Mouse (Mus musculus) embryonic stem cell, embryonic (primary cell): ENCODE results near the gene Gm26920.

Source experiments
- CTCF ChIA-PET, 4 experiments: fragments of 300-600 bp in 2 of 4; fragments of 350-600 bp in 2 of 4; sonication (Branson Sonifier 250); formaldehyde crosslinking; loops; one replicate each; lab custom pipeline; 2022; ENCODE audit warnings: inconsistent platforms in 2 of 4; lab: Charles Lee
- POLR2A ChIA-PET, 4 experiments: fragments of 300-600 bp in 2 of 4; fragments of 350-600 bp in 2 of 4; sonication (Branson Sonifier 250); formaldehyde crosslinking; loops; one replicate each; lab custom pipeline; 2022; ENCODE audit warnings: antibody characterized with exemption in 4 of 4, inconsistent platforms in 1 of 4; lab: Charles Lee

The Gm26920 gene

DNA sequence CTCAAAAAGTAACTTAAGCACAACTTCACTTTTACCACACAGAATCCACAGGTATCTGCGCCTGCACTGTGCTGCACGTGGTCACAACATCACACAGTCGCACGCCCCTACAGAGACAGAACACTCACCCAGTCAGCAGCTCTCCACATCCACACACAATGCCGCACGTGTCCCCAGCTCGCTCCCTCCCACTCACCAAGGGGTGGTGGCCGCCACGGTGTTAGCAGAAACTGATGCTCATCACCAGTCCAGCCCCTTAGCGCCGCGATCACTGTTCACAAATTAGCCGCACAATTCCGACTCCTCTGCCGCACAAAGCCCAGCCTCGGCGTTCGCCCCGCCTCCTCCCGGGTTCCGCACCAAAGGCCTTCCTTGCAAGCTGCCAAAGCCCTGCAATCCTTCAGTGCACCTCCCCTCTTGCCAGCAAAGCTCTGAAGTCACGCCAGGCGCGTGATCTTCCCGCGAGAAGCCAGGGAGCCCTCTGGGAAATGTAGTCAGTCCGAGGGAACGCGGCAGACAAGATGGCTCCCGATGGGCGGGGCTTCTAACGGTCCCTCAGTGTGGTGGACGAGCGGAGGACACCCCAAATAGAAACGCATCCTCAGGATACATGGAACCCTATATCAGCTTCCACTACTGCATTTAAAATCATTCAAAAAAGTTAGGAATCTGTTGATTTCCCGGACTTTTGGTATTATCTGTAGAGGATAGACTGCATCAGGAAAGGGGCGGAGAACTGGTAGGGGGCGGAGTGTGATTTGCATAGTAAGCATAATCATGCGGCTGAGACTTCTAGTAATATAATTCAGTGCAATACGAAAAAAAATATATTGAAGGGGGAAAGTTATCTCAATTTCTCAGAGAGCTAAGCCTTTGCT lies at the start of gene Gm26920, which contains the start of gene Zfp566:
Gene Gm26920 (minus strand): TSS at position 319 of the 878 bp plus-strand sequence.
Gene Zfp566 (minus strand): TSS at position 436 of the 878 bp plus-strand sequence.
- ChIA-PET CTCF (interaction anchor here in 1 of 4 experiments (0.6 to 1.2 kb wide), 5 partner anchors 26 to 133 kb away, joined by 3 to 5 read pairs (median 3); no protein-coding TSS in a partner anchor), POLR2A (interaction anchor here (0.5 to 2.2 kb wide), 56 partner anchors 9 to 1749 kb away, joined by 3 to 14 read pairs (median 4); partner anchors contain the start of genes Capns1 (in 2 of the 4), Wdr62 (in 2 of the 4), Cox7a1 (in 1 of the 4) and Thap8 (in 1 of the 4))

- ChIA-PET POLR2A (interaction anchor here in 1 of 4 experiments (1.8 kb wide), 1 partner anchor 28 kb away, joined by 5 read pairs; no protein-coding TSS in a partner anchor), CTCF (interaction anchor here in 2 of 4 experiments (0.5 to 1.9 kb wide), 2 partner anchors 18 to 762 kb away, joined by 4 read pairs; no protein-coding TSS in a partner anchor)
Observed at GRCm38 (mm10) chr7:30136826-30137225, 46.6 kb upstream of the Gm26920 start.

DNA sequence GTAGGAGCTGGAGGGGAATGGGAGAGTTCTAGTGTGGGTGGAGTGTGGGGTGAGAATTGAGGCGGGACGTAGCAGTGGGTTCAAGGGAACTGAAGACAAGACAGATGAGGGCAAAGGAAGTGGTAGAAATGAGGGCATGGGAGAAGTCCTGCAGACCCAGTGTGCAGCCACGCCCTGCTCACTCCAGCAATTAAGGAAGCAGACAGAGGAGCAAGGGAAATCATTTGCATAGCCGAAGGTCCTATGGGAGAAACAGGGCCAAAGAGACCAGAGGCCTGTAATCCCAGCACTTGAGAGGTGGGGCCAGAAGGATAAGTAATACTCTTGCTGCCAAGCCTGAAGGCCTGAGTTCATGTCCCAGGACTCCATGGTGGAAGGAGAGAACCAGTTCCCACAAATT lies 42.2 kb upstream of the Gm26920 start:
- POLR2A ChIA-PET: interaction anchor here in 2 of 4 experiments (1.0 to 1.9 kb wide), 5 partner anchors 23 to 148 kb away, joined by 3 to 5 read pairs (median 4); partner anchors contain the start of genes Gm26920 (in 1 of the 2), Thap8 (in 1 of the 2), Wdr62 (in 1 of the 2) and Zfp566 (in 1 of the 2)

GRCm38 (mm10) chr7:30129900-30130299 lies 39.7 kb upstream of the Gm26920 start:
- POLR2A ChIA-PET: no interaction called here
- CTCF ChIA-PET: interaction anchor here in 1 of 4 experiments (0.7 kb wide), 1 partner anchor 1350 kb away, joined by 5 read pairs; no protein-coding TSS in a partner anchor

More for the DNA sequence above, 42.2 kb upstream of the Gm26920 start:
- CTCF ChIA-PET: no interaction called here

- ChIA-PET POLR2A (interaction anchor here in 2 of 4 experiments (0.7 to 1.6 kb wide), 5 partner anchors 16 to 77 kb away, joined by 3 to 4 read pairs (median 3); partner anchors contain the start of genes Capns1 (in 1 of the 2), Cox7a1 (in 1 of the 2) and Zfp260 (in 1 of the 2)), CTCF (interaction anchor here in 1 of 4 experiments (1.2 to 1.6 kb wide), 2 partner anchors 33 to 47 kb away, joined by 3 to 5 read pairs; partner anchors contain the start of gene Zfp146)
Observed at GRCm38 (mm10) chr7:30122188-30122530, 31.9 kb upstream of the Gm26920 start.

DNA sequence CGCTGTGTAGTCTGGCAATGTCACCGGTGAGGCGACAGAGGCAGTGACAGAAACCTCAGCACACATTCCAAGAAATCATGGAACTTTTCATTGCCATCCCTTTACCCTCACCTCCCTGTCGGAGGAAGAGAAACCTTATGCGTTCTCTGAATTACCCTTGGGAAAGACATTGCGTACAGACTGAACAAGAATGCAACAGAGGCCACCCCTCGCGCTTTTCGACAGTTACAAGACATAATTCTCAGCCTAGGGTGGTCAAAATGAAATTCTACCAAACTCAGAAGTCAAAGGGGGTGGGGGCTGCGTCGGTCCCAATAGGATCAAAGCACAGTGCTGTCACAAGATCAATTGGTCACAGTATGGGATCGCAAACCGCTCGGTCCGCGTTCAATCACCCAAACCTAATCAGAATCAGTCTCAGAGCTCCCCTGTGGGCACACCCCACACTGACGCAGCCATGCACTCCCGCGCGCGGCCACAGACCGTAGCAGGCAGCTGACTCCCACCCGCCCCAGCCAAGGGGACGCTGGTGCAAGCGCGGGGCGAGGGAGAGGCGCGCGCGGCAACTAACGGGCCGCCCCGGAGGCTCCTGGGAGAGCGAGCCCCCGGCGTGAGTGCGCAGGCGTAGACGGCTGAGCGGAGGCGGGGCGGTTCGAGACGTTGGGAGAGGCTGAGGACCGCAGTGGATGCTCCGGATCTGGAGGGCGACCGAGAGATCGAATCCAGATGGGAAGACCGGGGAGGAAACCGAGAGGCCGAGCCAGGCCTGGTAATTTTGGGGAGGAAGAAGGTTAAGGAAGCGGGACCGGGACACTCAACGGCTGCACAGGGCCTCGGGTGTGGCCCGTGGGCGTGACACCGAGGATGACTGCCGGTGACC lies 31.3 kb upstream of the Gm26920 start, which contains the start of gene Zfp382:
Gene Zfp382 (plus strand): TSS at position 635 of the 880 bp plus-strand sequence.
- POLR2A ChIA-PET: interaction anchor here in 2 of 4 experiments (1.0 to 1.6 kb wide), 4 partner anchors 17 to 78 kb away, joined by 3 to 4 read pairs (median 3); partner anchors contain the start of genes Capns1 (in 1 of the 2) and Zfp260 (in 1 of the 2)
- CTCF ChIA-PET: interaction anchor here in 1 of 4 experiments (1.2 to 1.6 kb wide), 2 partner anchors 34 to 48 kb away, joined by 3 to 5 read pairs; partner anchors contain the start of gene Zfp146

- POLR2A ChIA-PET: interaction anchor here in 3 of 4 experiments (1.0 to 1.7 kb wide), 10 partner anchors 10 to 135 kb away, joined by 3 to 5 read pairs (median 3); partner anchors contain the start of genes Gm26920 (in 2 of the 3), Zfp566 (in 2 of the 3), Polr2i (in 1 of the 3) and Tbcb (in 1 of the 3)
- CTCF ChIA-PET: interaction anchor here in 2 of 4 experiments (0.5 to 0.7 kb wide), 2 partner anchors 38 to 85 kb away, joined by 3 to 6 read pairs; no protein-coding TSS in a partner anchor
Observed at GRCm38 (mm10) chr7:30117935-30118334, 27.7 kb upstream of the Gm26920 start.

DNA sequence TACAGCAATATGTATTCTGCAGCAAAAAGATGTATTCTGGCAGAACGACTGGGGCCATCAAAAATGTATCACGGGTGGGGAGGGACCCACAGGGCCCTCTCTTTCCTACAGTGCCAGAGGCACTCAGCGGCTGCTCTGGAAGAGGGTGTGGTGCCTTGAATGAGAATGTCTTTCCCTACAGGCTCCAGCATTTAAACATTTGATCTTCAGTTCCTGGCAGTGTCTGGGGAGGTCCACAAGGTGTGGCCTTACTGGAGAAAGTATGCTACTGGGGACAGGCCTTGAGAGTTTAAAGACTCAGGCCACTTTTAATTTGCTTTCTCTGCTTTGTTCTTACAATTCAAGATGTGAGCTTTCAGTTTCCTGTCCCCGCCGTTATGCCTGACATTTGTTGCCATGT lies 25.9 kb upstream of the Gm26920 start:
- ChIA-PET CTCF (interaction anchor here in 1 of 4 experiments (0.6 kb wide), 1 partner anchor 76 kb away, joined by 3 read pairs; no protein-coding TSS in a partner anchor), POLR2A (interaction anchor here in 1 of 4 experiments (0.7 kb wide), 1 partner anchor 20 kb away, joined by 4 read pairs; no protein-coding TSS in a partner anchor)

DNA sequence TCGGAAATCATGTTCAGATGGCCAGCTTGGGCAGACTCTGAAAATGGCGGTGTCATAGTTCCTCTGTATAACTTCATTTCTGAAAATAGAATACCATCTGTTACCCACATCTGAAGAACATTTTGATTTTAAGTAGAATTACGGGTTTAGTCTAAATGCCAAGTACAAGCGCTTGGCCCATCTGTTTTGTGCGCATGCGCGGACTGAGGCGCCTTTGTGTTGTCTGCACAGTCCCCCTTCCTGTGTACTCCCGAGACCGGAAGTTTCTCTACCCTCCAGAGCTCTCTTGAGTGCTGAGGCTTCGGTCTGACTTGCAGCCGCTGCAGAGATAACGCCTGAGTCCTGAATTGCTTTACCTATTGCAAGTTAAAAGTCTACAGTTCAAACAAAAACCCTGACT lies 9.1 kb upstream of the Gm26920 start:
- ChIA-PET POLR2A (interaction anchor here in 3 of 4 experiments (0.7 to 1.9 kb wide), 13 partner anchors 7 to 453 kb away, joined by 3 to 8 read pairs (median 3); partner anchors contain the start of genes Gm26920 (in 3 of the 3), Zfp566 (in 3 of the 3), Hspb6 (in 1 of the 3) and Polr2i (in 1 of the 3)), CTCF (no interaction called here)

DNA sequence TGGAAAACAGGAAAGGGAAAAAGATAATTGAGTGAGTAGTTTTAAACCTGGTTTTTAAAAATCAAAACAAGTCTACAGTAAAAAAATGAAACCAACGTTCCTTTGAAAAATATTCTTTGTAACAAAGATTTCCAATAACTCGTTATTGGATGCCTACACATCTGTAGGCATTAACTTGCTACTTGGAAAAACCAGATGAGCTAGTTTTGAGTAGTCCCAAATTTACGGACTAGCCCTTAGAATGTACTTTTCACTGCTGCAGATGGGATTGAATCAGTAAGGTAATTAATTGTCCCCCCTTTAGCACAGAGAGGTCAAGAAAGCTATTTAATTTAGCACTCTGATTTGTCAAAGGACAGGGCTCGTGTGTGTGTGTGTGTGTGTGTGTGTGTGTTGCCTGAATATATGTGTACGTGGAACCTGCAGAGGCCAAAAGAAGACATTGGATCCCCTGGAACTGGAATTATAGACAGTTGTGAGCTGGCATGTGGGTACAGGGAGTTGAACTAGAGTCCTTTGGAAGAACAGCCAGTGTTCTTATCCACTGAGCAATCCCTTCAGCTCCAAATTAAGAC lies 5.4 kb upstream of the Gm26920 start:
- ChIA-PET POLR2A (interaction anchor here in 3 of 4 experiments (0.5 to 3.4 kb wide), 43 partner anchors 10 to 615 kb away, joined by 3 to 20 read pairs (median 4); partner anchors contain the start of genes Zfp146 (in 2 of the 3), Zfp568 (in 2 of the 3), Cox7a1 (in 1 of the 3) and Thap8 (in 1 of the 3)), CTCF (interaction anchor here in 3 of 4 experiments (0.5 to 1.9 kb wide), 9 partner anchors 23 to 507 kb away, joined by 3 to 7 read pairs (median 4); partner anchors contain the start of genes Capns1 (in 1 of the 3) and Zfp82 (in 1 of the 3))

GRCm38 (mm10) chr7:30094646-30095429 lies 4.6 kb upstream of the Gm26920 start, which contains the start of gene Zfp260:
Gene Zfp260 (plus strand): TSS chr7:30094777.
- POLR2A ChIA-PET: interaction anchor here in 3 of 4 experiments (0.5 to 3.4 kb wide), 61 partner anchors 9 to 1284 kb away, joined by 3 to 20 read pairs (median 4); partner anchors contain the start of genes Zfp146 (in 2 of the 3), Zfp568 (in 2 of the 3), Cox7a1 (in 1 of the 3) and Thap8 (in 1 of the 3)
- CTCF ChIA-PET: interaction anchor here (0.5 to 1.9 kb wide), 11 partner anchors 23 to 508 kb away, joined by 3 to 7 read pairs (median 4); partner anchors contain the start of genes Capns1 (in 1 of the 4) and Zfp82 (in 1 of the 4)

DNA sequence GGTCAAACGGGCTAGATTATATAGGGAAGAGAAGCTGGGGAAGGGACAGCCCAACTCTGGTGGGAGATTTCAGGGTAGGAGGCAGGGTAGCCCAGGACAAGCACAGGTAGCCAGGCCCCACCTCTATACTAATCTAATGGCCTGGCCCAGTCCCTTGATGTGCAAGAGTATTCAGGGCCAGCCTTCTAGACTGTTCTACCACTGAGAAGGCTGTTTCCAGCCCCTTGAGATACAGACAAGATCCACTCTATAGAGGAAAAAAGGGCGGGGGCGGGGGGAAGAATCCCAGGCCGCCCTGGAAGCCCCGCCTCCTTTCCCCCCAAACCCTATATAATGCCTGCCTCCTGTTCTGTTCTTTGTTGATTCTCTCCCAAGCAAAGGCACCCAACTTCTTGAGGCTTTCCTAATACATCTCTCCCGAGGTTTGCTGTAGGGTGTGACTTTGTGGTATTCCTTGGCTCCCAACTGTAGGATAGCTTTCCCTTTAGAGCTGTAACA lies 3.8 kb upstream of the Gm26920 start:
- CTCF ChIA-PET: interaction anchor here in 1 of 4 experiments (0.5 to 1.9 kb wide), 7 partner anchors 61 to 163 kb away, joined by 3 to 7 read pairs (median 4); partner anchors contain the start of gene Capns1
- POLR2A ChIA-PET: interaction anchor here in 3 of 4 experiments (0.5 to 3.4 kb wide), 41 partner anchors 9 to 1375 kb away, joined by 3 to 20 read pairs (median 4); partner anchors contain the start of genes Thap8 (in 2 of the 3), Wdr62 (in 2 of the 3), Zfp146 (in 2 of the 3) and Zfp568 (in 2 of the 3)

GRCm38 (mm10) chr7:30092666-30093065 lies 2.5 kb upstream of the Gm26920 start:
- CTCF ChIA-PET: interaction anchor here in 1 of 4 experiments (0.5 kb wide), 1 partner anchor 521 kb away, joined by 4 read pairs; no protein-coding TSS in a partner anchor
- POLR2A ChIA-PET: interaction anchor here in 3 of 4 experiments (0.8 to 2.8 kb wide), 13 partner anchors 8 to 373 kb away, joined by 3 to 10 read pairs (median 4); partner anchors contain the start of genes Thap8 (in 1 of the 3) and Wdr62 (in 1 of the 3)

DNA sequence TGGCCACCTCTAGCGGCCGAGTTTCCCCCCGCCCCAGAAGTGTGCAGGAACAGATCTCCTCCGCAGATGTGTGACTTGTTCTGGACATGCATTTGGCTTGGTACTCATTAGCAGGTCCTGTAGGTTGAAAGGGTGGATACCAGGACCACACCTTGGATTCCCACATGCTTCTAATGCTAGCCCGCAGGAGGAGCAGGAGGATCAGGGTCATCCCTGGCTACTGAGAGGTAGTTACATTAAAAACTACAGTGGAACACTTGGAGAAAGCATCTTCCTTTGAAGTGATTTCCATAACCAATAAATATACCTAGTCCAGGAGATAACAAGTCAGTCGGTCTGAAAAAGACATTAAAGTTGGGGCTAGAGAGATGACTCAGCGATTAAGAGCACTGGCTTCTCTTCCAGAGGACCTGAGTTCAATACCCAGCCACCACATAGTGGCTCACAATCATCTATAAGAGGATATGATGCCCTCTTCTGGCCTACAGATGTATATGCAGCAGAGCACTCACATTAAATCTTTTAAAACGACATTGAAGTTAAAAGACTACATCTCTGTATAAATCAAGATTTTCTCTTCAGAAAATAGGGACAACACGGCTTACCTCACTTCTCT lies 868 bp upstream of the Gm26920 start:
- CTCF ChIA-PET: interaction anchor here in 1 of 4 experiments (0.5 to 1.2 kb wide), 6 partner anchors 12 to 951 kb away, joined by 3 to 5 read pairs (median 3); no protein-coding TSS in a partner anchor

More for the DNA sequence above, 868 bp upstream of the Gm26920 start:
- POLR2A ChIA-PET: interaction anchor here (0.6 to 2.2 kb wide), 44 partner anchors 8 to 323 kb away, joined by 3 to 14 read pairs (median 4); partner anchors contain the start of genes Wdr62 (in 2 of the 4), Capns1 (in 1 of the 4), Thap8 (in 1 of the 4) and Zfp146 (in 1 of the 4)
